In the genomic region with DNA sequence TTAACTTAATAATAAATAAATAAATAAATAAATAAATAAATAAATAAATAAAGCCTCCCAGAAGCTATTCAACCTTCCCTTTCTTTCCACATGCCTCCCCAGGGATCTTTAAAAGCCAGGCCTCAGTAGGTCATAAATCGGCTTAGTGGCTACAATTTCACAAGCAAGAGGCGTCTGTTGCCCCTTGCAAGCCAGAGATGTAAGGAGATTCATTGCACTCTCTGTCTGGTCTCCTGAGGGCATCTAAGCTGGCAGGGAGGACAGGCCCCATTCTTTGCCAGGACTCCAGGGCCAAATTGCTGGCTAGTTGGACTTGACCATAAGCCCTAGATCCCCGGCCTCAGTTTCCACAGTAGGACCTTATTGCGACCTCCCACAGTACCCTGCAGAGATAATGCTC, we compare ENCODE assay signal across 10 mouse cellular contexts.
"Had no signal": no experiment of that assay in that cellular context is flagged by ENCODE, and none has a peak within 500 bp of the region (broad histone marks: within the 10 kb centered on the region; RNA-seq: fewer than 3 reads in every experiment).

No protein-coding gene starts in this region.

- H3K27ac ChIP-seq: kidney, postnatal 0 days; layer of hippocampus, adult 2 months; limb, embryonic 13.5 days; liver, embryonic 14.5 days; midbrain, embryonic 13.5 days had no signal

- H3K9ac ChIP-seq: limb, embryonic 13.5 days; liver, embryonic 14.5 days; midbrain, embryonic 13.5 days had no signal

- H3K36me3 ChIP-seq: limb, embryonic 13.5 days; midbrain, embryonic 13.5 days had no signal

- H3K27me3 ChIP-seq: limb, embryonic 13.5 days; midbrain, embryonic 13.5 days had no signal

- H3K9me3 ChIP-seq: limb, embryonic 13.5 days; midbrain, embryonic 13.5 days had no signal

- DNase-seq: kidney, adult 8-10 months; kidney, postnatal 36 days; lung, adult 18-20 months; right cerebral cortex, postnatal 14 days; thymus, postnatal 36 days had no signal

- ATAC-seq: midbrain, embryonic 13.5 days had no signal

- H3K4me1 ChIP-seq: midbrain, embryonic 13.5 days had no signal

- H3K4me3 ChIP-seq: layer of hippocampus, adult 2 months; limb, embryonic 13.5 days; midbrain, embryonic 13.5 days had no signal

- H3K4me2 ChIP-seq: limb, embryonic 13.5 days; midbrain, embryonic 13.5 days had no signal
